Comparison of ENCODE assay signal across 8 mouse cellular contexts in genomic region chr2:168080431-168081246, GRCm38 (mm10). TPM values are rescaled to one million over a fixed set of nuclear protein-coding genes. Genes with fewer than 3 reads are reported as not detected.
A peak's percentile ranks its signal among the peaks of the same experiment; 100 is the strongest.
DNase-seq lines count a peak whose midpoint lies in the region; ATAC-seq lines count a peak whose summit lies in the region.

TSS of gene Pard6b (plus strand) at chr2:168081004.

- H3K27me3 ChIP-seq in hindbrain, embryonic 15.5 days: 0 out of 2 replicates have a peak, but pooled peaks cover 3% of the 10 kb centered on the region

- peaks cover 27% of the 10 kb centered on the region for H3K4me1 ChIP-seq in hindbrain, embryonic 15.5 days (replicated peaks)

- H3K4me2 ChIP-seq in hindbrain, embryonic 15.5 days: peak within 1 kb of the TSS; percentile 85

- under 1% methylated on average over 81 of the region's 110 CpGs for WGBS in hindbrain, embryonic 15.5 days

- peak; percentile 98 for DNase-seq in T-cell, adult 2 months (ENCODE audit: low spot score)
- DNase-seq in cerebellum, postnatal 36 days: peak; percentile 95 to 98
- peak; percentile 96 to 97 for DNase-seq in frontal cortex, postnatal 36 days (ENCODE audit: low spot score in 2 of 2)
- DNase-seq in left cerebral cortex, adult 11 months (ENCODE audit: low spot score): peak; percentile 98
- DNase-seq in lung, postnatal 4 days: peak; percentile 93 to 96
- peak; percentile 94 for DNase-seq in retina, postnatal 7 days (ENCODE audit: low read depth, low spot score)
- DNase-seq in urinary bladder, adult 2 months (ENCODE audit: low spot score): peak; percentile 87

- peak; percentile 96 for ATAC-seq in hindbrain, embryonic 15.5 days (ENCODE audit: low FRiP score, low read depth)

- H3K9ac ChIP-seq in hindbrain, embryonic 15.5 days: peak within 1 kb of the TSS; percentile 74

- H3K27ac ChIP-seq in hindbrain, embryonic 15.5 days (replicated peaks): peak within 1 kb of the TSS; percentile 94

- H3K9me3 ChIP-seq in hindbrain, embryonic 15.5 days: no peaks in the 10 kb centered on the region

- peak within 1 kb of the TSS; percentile 75 for H3K4me3 ChIP-seq in hindbrain, embryonic 15.5 days

- no peaks in the 10 kb centered on the region for H3K36me3 ChIP-seq in hindbrain, embryonic 15.5 days

RNA-seq across cellular contexts. Expression of gene Pard6b, which starts in this region (rescaled TPM):
- 5.8 and 7.2 TPM in 2 replicates for polyA plus RNA-seq in hindbrain, embryonic 15.5 days (2015; fragmentation: Nextera tagmentation; extraction: Ambion mirVana)
- polyA plus RNA-seq in urinary bladder, adult 2 months (2012; rRNA removed): 6.3 and 8.3 TPM in 2 replicates

Comparison
In these comparisons a context has a peak if more than half of its experiments do, and no peak if none do; other contexts are left out.
1. Peak in every context shown above with its lines: DNase-seq, ATAC-seq, H3K4me3 ChIP-seq and H3K27ac ChIP-seq.